Mouse (Mus musculus): ENCODE results near the gene Irf8.
"Not testable (repeated sequence)": the region's sequence is repeated elsewhere in the genome, so short reads cannot be mapped to it uniquely, and the experiment has no call there.

Gene Irf8

GRCm38 (mm10) chr8:120795944-120796635 lies 59.9 kb downstream of the Irf8 start:
- peak; percentile 79 for DNase-seq (ENCODE audit: low read depth, low spot score)

DNA sequence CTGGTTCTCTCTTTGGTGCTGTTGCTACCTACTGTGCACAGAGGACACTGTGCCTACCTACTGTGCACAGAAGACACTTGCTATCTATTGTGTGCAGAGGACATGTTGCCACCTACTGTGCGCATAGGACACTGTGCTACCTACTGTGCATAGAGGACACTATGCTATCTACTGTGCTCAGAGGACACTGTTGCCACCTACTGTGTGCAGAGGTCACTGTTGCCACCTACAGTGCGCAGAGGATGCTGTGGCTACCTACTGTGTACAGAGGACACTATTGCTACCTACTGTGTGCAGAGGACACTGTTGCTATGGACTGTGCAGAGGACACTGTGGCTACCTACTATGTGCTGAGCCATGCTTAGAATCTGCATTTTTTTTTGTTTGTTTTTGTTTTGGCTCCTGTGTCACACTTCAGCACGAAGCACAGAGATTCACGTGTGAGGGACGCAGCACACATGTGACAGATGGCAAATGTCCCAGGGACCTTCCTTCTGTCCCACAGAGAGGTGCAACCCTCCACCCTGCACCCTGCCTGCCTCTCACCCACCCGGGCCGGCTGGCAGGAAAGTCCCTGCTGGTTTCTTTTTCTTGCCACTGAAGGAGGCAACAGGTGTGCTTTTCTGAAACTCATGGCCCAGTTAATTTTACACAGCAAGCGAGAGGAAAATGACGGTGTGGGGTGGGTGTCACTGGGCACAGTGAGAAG lies 61.0 kb downstream of the Irf8 start:
- no peak for DNase-seq (ENCODE audit: low read depth, low spot score)

- peak; percentile 35 for DNase-seq (ENCODE audit: low read depth, low spot score)
Measured at GRCm38 (mm10) chr8:120800308-120800865, 64.2 kb downstream of the Irf8 start.

DNA sequence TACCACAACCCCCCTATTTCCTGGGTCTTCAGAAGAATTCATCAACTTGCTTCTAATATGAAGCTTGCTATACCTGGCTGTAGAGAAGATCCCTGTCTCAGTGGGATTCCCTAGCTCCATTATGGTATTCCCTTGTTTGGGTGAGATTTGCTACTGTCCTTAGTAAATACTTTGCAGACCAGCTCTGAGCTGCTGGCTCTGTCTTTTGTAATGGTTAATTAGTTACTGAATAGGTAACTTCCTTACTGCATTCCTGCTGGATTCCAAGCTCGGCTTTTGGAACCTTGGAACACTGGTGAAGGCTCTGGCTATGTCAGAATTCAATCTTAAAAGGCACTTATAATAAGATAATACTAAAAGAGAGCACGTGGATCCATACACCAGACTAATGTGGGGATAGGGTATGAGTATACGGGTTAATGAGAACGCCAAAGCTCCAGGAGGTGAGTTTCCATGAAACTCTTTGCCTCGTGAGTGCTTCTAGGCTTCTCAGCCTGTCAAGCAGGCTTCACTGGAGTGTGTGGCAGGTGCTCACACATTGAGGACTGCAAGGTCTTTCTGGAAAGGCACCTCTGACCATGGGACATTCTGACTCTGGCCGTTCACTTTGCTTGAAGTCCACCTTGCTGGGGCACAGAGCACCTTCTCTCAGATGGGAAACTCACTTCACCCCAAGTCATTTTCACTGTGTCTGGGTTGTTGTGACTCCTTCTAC lies 67.7 kb downstream of the Irf8 start:
- not testable (repeated sequence) for DNase-seq (ENCODE audit: low read depth, low spot score)

- no peak for DNase-seq (ENCODE audit: low read depth, low spot score)
Measured at GRCm38 (mm10) chr8:120804741-120805140, 68.6 kb downstream of the Irf8 start.

Measured in embryo, embryonic 11.5 days (tissue).